Mouse (Mus musculus): ENCODE results near the gene Grsf1. TPM values are rescaled to one million over a fixed set of nuclear protein-coding genes. Genes with fewer than 3 reads are reported as not detected.

Gene Grsf1
- total RNA-seq, 2 experiments from 2014 or later = 56.5 to 74.6 TPM

GRCm38 (mm10) chr5:88632463-88632862 lies 43.5 kb downstream of the Grsf1 start:
- ATAC-seq (ENCODE audit: poor library complexity, severe bottlenecking) = no peak

- ATAC-seq (ENCODE audit: poor library complexity, severe bottlenecking) = no peak
These were observed 44.4 kb downstream of the Grsf1 start for GRCm38 (mm10) chr5:88631545-88631944.

- ATAC-seq (ENCODE audit: poor library complexity, severe bottlenecking) = peak; percentile 99
These were observed 45.1 kb downstream of the Grsf1 start for GRCm38 (mm10) chr5:88630883-88631282.

DNA sequence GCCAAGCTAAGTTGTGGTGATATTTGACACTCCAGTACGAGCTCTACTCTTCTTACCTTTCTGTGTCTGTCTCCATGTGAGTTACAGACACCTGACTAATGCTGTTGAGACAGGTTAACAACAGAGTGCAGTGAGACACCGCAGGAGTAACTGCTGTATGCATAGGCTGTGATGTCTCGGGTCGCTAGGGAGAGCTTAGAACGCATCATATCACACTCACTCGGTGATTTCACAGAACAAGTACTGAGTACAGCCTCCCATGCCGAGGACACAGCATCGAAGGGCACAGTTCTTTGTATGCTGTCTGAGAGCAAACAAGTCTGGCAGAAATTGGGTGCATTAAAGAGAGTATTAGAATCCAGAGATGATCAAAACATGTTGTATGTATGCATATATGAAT lies 46.0 kb downstream of the Grsf1 start:
- no peak for ATAC-seq (ENCODE audit: poor library complexity, severe bottlenecking)

DNA sequence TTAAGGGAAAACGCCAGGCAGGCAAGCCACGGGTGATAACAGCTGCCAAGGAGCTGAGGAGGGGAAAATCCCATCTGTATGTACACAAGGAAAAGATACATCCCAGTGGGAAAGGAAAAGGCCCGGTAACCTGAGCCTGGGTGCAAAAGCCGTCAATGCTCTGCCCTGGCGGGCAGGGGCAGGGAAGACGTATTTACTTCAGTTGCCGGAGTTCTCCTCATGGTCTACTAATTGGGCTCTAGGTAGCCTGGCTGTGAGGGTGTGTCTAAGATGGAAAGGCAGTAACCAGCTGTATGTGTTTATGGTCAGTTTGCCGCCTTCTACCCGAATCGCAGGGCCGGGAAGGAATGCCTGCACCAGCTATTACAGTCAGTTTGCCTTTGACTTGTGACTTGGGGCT lies 46.8 kb downstream of the Grsf1 start:
- no peak for ATAC-seq (ENCODE audit: poor library complexity, severe bottlenecking)

GRCm38 (mm10) chr5:88627545-88627944 lies 48.4 kb downstream of the Grsf1 start:
- ATAC-seq (ENCODE audit: poor library complexity, severe bottlenecking) = no peak

DNA sequence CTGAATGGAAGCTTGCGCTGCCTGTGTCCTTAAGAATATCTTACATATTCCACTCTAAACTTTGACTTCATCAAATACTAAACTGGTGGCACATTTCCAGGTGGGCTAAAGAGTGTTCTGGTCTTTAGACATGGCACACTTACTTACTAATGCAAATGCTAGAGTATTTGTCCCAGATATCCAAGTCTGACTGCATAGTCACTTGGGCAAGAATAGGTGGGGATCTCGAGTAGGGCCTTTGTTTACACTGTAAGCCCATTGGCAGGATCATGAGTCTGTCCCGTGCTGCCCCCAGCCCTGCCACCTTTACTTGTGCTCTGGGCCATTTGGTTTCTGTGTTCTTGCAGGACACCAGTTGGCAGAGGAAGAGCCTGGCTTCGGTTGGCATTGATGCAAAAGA lies 59.0 kb downstream of the Grsf1 start:
- no peak for ATAC-seq (ENCODE audit: poor library complexity, severe bottlenecking)

DNA sequence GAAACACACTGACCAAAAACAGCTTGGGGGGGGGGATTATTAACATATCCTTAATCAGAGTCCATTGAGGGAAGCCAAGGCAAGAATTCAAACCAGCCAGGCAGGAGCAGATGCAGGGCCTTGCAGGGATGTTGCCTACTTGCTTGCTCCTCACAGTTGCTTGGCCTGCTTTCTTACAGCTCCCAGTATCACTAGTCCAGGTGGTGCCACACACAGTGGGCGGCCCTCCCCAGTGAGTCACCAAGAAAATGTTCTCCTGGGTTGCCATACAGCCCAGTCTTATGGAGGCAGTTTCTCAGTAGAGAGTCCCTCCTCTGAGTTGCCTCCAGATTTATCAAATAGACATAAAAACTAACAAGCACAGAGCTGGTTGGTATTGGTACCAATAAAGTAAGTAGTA lies 61.8 kb downstream of the Grsf1 start:
- no peak for ATAC-seq (ENCODE audit: poor library complexity, severe bottlenecking)

Other genes starting within 250 kb of the Grsf1 start
- not detected in 2 replicates for gene Ambn, start 220.2 kb downstream of the Grsf1 start, total RNA-seq (2015)
- not detected in 2 replicates for gene Ambn, start 220.2 kb downstream of the Grsf1 start, total RNA-seq (2017)
- gene Enam, start 188.2 kb downstream of the Grsf1 start, total RNA-seq (2015) = not detected in 2 replicates
- not detected in 2 replicates for gene Enam, start 188.2 kb downstream of the Grsf1 start, total RNA-seq (2017)
- gene Jchain, start 148.3 kb downstream of the Grsf1 start, total RNA-seq (2015) = 14.6 and 57.2 TPM in 2 replicates
- gene Jchain, start 148.3 kb downstream of the Grsf1 start, total RNA-seq (2017) = 9.2 and 29.6 TPM in 2 replicates
- gene Utp3, start 121.7 kb downstream of the Grsf1 start, total RNA-seq (2015) = 74.1 and 86.4 TPM in 2 replicates
- gene Utp3, start 121.7 kb downstream of the Grsf1 start, total RNA-seq (2017) = 56.8 and 60.0 TPM in 2 replicates
- 10.3 and 12.2 TPM in 2 replicates for gene Rufy3, start 111.1 kb downstream of the Grsf1 start, total RNA-seq (2015)
- gene Rufy3, start 111.1 kb downstream of the Grsf1 start, total RNA-seq (2017) = 17.7 and 20.7 TPM in 2 replicates
- 26.1 and 26.6 TPM in 2 replicates for gene Mob1b, start 44.7 kb upstream of the Grsf1 start, total RNA-seq (2015)
- gene Mob1b, start 44.7 kb upstream of the Grsf1 start, total RNA-seq (2017) = 11.5 and 15.7 TPM in 2 replicates
- 120 and 142 TPM in 2 replicates for gene Dck, start 88.8 kb upstream of the Grsf1 start, total RNA-seq (2015)
- 62.9 and 65.5 TPM in 2 replicates for gene Dck, start 88.8 kb upstream of the Grsf1 start, total RNA-seq (2017)
- gene Slc4a4, start 210.6 kb upstream of the Grsf1 start, total RNA-seq (2015) = not detected in 2 replicates
- not detected in 2 replicates for gene Slc4a4, start 210.6 kb upstream of the Grsf1 start, total RNA-seq (2017)